Mouse (Mus musculus) CD8-positive naive resting alpha-beta T cell, adult 57 days (primary cell): ENCODE results near the gene Nlrp5. TPM values are rescaled to one million over a fixed set of nuclear protein-coding genes. Genes with fewer than 3 reads are reported as not detected.

Experiments
- total RNA-seq: library from RNA; stranded (reverse); gene quantifications from one replicate; pipeline ENCODE4 v1.2.4, GENCODE M21; 2023

Gene Nlrp5
- total RNA-seq = not detected

GRCm38 (mm10) chr7:23385589-23385988, at the start of gene Nlrp5:
TSS of gene Nlrp5 (plus strand) at chr7:23385889.

Other genes starting within 250 kb of the Nlrp5 start
- not detected for gene Gm10662, start 241.4 kb upstream of the Nlrp5 start, total RNA-seq
- not detected for gene Vmn1r165, start 168.6 kb upstream of the Nlrp5 start, total RNA-seq
- gene Vmn1r166, start 134.2 kb upstream of the Nlrp5 start, total RNA-seq = not detected
- gene Gm6902, start 107.0 kb upstream of the Nlrp5 start, total RNA-seq = not detected
- not detected for gene Nlrp4e, start 84.7 kb upstream of the Nlrp5 start, total RNA-seq
- gene Vmn1r167, start 121.3 kb downstream of the Nlrp5 start, total RNA-seq = not detected
- gene Vmn1r168, start 153.8 kb downstream of the Nlrp5 start, total RNA-seq = not detected
- not detected for gene Vmn1r169, start 189.6 kb downstream of the Nlrp5 start, total RNA-seq
- gene Vmn1r170, start 220.3 kb downstream of the Nlrp5 start, total RNA-seq = not detected
- not detected for gene Vmn1r171, start 244.8 kb downstream of the Nlrp5 start, total RNA-seq